Mouse (Mus musculus) layer of hippocampus, postnatal 14 days (tissue): ENCODE results near the gene Lrfn4. TPM values are rescaled to one million over a fixed set of nuclear protein-coding genes. Genes with fewer than 3 reads are reported as not detected.
"Not testable (repeated sequence)": the region's sequence is repeated elsewhere in the genome, so short reads cannot be mapped to it uniquely, and the experiment has no call there.

Source experiments
- DNase-seq, 2 experiments: peaks; one replicate each; pipeline ENCODE4 v3.0.0; 2021 to 2022; ENCODE audit warnings: low spot score in 2 of 2, mixed read lengths in 1 of 2
- total RNA-seq, 2 experiments: library from RNA; stranded (reverse); gene quantifications; 2 replicates each; pipeline ENCODE4 v1.2.3; 2021

The Lrfn4 gene
- total RNA-seq, 2 experiments from 2014 or later, result 50.9 to 53.1 TPM

- DNase-seq, result no peak
These were observed 3.1 kb downstream of the Lrfn4 start for GRCm38 (mm10) chr19:4612181-4612961.

GRCm38 (mm10) chr19:4610109-4610508 lies 5.4 kb downstream of the Lrfn4 start:
- DNase-seq, result no peak

DNA sequence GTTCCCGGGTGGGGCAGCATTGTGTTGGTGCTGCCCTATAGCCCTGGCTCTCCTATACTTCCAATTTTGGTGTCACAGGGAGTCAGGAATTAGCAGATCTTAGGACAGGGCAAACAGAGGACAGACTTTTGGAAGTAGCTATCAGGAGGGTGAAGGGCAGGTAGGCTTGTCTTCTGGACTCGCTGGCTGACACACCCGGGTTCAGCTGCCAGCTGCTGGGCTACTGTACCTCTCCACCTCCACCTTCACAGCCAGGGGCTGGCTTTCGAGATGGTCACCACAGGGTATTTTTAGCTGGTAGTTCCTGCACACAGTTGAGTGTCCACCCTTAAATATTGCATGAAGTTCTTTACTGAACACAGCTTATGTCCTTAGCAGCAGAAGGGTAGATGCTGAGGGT lies 7.0 kb downstream of the Lrfn4 start:
- no peak for DNase-seq

DNA sequence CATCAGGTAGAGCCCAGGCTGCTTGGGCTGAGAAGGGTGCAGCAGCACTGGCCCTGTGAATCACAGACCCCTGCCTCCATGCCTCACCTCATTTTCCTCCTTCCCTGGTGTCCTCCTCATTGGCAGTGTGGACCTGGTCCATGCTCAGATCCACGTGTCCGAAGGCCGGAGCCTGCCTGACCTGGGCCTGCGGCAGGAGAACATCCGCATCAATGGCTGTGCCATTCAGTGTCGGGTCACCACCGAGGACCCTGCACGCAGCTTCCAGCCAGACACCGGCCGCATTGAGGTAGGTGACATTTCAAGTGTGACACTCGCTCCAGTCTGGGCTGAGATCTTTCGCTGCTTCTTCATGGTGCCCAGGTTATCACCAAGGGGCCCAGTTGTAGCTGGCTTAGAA lies 8.1 kb downstream of the Lrfn4 start:
- no peak for DNase-seq

DNA sequence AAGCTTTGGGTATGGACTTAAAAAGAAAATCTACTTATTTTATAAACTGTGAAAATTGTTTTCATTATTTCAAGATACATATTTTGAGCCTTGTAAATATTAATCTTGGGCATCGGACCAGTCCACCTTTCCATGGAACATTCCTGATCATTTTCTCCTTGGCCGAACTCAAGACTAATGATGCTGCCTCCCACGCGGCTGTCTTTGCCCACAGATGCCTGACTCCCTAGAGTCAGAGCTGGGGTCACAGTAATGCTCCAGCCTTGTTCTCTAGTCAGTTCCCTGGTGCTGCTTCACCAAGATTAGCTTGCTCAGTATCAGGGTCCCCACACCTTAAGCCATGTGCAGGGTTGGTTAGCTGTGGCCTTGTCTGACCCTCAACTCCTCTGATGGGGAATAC lies 9.8 kb downstream of the Lrfn4 start:
- DNase-seq, result no peak

DNA sequence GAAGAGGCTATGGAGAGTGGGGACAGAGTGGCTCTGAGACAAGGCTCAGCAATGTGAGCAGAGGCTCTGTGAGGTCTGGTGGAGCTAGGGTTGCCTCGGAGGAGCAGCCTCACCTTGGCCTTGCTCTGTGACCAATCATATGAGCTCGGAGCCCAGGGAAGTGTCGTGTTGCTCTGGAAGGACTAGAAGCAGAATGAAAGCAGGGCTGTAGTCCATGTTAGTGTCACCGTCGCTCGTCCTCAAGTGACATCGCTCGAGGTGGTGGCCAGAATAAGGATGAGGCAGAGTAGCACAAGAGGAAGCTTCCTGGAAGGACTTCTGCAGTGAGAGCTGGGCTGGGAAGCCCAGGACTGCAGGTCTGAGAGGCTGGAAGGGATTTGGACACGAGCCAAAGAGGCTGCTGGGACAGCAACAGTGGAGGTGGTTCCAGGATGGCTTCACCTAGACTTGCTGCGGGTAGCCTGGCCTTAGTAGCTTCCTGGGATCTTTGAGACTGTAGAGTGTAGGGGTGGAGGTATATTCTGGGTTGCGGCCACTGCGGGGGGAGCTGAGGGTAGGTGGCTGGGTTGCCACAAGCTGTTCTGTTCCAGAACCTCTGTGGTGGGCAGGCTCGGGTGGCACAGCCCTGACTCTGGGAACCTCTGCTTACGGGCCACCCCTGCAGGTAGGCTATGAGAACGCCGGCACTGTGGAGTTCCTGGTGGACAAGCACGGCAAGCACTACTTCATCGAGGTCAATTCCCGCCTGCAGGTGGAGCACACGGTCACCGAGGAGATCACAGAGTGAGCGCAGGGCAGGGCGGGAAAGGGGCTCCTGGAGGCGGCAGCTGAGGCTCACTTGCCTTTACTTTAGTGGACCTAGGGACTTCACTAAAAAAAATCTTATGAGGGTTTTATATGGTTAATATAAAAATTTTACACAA lies 11.4 kb downstream of the Lrfn4 start:
- DNase-seq, result no peak

DNA sequence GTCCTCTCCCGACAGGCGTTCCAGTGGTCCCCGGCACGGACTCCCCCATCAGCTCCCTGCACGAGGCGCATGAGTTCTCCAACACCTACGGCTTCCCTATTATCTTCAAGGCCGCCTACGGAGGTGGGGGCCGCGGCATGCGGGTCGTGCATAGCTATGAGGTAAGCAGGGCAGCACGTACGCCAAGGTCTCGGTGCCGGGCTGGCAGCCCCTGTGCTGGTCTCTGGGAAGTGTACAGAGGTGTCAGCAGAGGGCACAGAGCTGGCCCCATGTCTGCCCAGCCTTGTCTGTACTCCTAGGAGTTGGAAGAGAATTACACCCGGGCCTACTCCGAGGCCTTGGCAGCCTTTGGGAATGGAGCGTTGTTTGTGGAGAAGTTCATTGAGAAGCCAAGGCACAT lies 13.0 kb downstream of the Lrfn4 start:
- no peak for DNase-seq

GRCm38 (mm10) chr19:4596071-4596470 lies 19.4 kb downstream of the Lrfn4 start:
- no peak for DNase-seq

GRCm38 (mm10) chr19:4593792-4594522 lies 21.5 kb downstream of the Lrfn4 start:
- DNase-seq, result no peak

GRCm38 (mm10) chr19:4590025-4590424 lies 25.4 kb downstream of the Lrfn4 start:
- no peak for DNase-seq

DNA sequence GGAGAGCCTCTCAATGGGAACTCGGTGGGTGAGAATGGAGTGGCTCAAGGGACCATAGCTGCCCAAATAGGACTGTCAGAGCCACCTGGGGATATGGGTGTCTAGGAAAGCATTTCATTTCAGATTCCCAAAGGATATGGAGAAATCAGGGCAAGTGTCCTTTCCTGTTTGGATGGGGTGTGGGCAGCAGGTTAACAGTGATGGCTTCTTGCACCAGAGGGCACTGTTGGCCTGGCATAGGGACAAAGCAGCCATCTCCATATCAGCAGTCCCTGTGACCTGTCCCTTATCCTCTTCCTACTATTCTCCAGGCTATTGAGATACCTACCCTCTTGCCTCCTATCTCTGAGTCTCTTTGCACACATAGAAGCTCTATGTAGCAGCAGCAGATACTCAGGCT lies 26.4 kb downstream of the Lrfn4 start:
- no peak for DNase-seq

DNA sequence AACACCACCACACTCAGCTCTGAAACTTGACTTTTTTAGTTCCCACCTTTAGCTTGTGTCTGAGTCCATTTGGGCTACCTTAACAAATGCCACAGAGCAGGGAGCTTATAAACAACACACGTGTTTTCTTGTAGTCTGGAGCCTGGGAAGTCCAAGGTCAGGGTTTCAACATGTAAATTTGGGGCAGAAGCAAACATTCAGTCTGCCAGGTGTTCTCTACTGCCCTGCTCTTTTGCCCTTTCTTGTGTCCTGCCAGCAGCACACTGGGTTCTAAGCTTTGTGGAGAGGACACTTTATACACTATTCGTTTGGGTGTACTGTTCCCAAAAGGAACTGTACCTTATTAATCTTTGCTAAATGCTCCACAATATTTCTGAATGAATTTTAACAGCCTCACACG lies 27.0 kb downstream of the Lrfn4 start:
- no peak for DNase-seq

- DNase-seq, result no peak
These were observed 28.0 kb downstream of the Lrfn4 start for GRCm38 (mm10) chr19:4587426-4587825.

GRCm38 (mm10) chr19:4586783-4587182 lies 28.7 kb downstream of the Lrfn4 start:
- DNase-seq, result not testable (repeated sequence)

GRCm38 (mm10) chr19:4583856-4584255 lies 31.6 kb downstream of the Lrfn4 start:
- no peak for DNase-seq

DNA sequence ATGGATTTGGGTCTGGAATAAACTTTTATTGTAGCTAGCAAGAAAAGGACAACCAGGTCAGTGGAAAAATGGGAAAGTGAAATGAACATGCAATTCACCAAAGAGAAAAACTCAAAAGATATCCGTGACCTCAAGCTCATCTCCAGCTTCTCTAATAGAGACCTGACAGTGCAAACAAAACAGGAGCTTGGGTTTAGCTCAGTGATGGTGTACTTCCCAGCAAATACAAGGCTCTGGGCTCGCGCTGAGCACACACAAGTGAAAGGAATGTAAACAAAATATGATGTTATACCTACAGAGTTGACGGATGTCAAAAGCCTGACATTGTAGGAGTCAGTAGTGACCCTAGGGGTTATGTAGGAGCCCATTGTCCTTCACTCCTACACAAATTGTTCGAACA lies 36.2 kb downstream of the Lrfn4 start:
- DNase-seq, result no peak

DNA sequence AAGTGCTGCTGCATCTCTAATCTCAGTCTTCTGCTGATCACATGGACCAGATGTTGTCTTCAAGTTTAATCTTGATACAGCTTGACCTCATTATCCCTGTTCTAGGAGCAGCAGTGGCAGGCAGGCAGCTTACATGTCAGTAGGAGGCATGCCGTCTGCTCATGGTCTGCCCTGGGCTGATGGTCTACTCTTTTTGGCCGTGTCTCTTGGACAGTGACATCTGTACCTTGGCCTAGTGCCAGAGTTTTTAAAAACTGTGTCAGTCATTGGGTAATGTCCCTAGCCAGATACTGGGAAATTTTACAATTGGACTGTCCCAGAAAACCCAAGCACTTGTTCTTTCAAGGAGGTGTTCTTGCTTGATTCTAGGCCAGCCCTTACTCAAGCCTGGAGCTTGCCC lies 36.7 kb downstream of the Lrfn4 start:
- DNase-seq, result no peak

- DNase-seq, result no peak
These were observed 42.2 kb downstream of the Lrfn4 start for GRCm38 (mm10) chr19:4573241-4573640.

DNA sequence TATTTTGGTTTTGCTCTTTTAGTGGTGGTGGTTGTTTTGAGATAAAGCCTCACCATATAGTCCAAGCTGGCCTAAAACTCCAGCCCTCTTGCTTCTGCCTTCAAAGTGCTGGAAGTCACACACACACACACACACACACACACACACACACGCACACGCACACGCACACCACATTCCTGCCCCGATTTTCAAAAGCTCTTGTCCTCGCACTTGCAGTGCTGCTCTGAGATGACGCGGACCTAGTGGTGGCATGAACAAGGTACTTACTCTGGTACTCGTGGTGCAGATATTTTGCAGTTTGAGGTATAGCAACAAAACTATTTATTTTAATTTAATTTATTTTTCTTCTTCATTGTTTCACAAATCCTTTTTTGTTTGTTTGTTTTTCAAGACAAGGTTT lies 43.0 kb downstream of the Lrfn4 start:
- DNase-seq, result no peak

GRCm38 (mm10) chr19:4572061-4572460 lies 43.4 kb downstream of the Lrfn4 start:
- no peak for DNase-seq

DNA sequence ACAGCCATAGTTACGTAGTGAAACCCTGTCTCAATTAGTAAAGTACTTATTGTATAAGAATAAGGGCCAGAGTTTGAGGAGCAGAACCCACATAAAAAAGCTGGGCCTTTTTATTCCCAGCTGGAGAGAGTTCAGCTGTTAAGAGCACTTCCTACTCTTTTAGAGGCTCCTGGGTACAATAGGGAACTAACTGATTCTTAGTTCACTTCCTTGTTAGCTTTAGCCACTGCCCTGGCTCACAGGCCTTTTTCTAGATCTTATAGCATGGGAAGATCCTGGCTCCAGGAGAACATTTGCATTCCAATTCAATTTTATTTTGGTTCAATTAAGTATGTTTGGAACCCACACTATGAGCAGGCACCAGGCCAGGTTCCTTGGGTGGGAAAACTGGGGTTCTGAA lies 43.8 kb downstream of the Lrfn4 start:
- DNase-seq, result no peak

- no peak for DNase-seq
These were observed 44.7 kb downstream of the Lrfn4 start for GRCm38 (mm10) chr19:4570815-4571214.
